Mouse (Mus musculus) gastrocnemius, postnatal 10 days (tissue): ENCODE results near the gene Asf1b. TPM values are rescaled to one million over a fixed set of nuclear protein-coding genes. Genes with fewer than 3 reads are reported as not detected.
"Not testable (repeated sequence)": the region's sequence is repeated elsewhere in the genome, so short reads cannot be mapped to it uniquely, and the experiment has no call there.

Source experiments
- DNase-seq: peaks from one replicate; pipeline ENCODE4 v3.0.0; 2021; ENCODE audit warnings: mixed read lengths
- total RNA-seq, 2 experiments: library from RNA; stranded (reverse); gene quantifications; 2 replicates each; pipeline ENCODE4 v1.2.3; 2021

The Asf1b gene
- total RNA-seq, 2 experiments from 2014 or later: 6.5 to 7.3 TPM

DNA sequence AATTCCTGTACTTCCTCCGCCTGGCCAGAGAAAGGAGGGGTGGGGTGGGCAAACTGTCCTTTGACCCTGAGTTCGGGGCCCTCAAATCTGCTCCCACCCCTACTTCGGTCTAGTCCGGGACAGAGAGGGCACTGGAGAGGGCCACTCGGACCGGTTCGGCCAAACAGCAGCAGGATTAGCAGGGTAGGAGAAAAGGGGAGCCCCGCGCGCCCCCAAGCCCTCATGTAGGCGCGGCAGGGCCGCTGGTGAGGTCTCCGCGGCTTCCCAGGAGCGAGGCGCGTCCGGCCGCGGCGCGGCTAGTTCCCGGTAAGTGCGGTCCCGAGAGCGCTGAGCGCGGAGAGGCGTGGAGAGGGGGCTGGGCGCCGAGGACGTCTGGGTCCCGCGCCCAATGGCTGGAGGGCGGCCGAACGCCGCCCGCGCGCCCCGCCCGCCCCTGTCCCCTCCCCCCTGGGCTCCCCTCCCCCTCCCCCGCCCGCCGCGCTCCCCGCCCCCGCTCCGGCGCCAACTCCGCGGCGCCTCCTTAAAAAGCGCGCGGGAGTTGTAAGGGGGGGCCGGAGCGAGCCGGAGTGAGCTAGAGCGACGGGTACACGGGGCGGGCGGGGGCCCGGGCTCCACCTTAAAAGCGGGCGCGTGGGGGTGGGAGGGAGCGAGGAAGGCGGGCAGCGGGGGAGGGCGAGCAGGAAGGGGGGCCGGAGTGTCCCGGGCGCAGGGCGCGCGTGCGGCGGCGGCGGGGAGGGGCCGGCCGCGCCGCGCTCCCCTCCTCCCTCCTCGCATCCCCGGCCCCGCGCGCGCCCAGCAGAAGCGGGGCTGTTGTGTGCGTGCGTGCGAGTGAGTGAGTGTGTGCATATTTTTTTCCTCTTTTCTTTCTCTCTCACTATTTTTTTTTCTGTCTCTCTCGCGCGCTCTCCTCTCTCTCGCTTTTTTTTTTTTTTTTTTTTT lies 41.5 kb downstream of the Asf1b start:
- DNase-seq: peak; percentile 87

DNA sequence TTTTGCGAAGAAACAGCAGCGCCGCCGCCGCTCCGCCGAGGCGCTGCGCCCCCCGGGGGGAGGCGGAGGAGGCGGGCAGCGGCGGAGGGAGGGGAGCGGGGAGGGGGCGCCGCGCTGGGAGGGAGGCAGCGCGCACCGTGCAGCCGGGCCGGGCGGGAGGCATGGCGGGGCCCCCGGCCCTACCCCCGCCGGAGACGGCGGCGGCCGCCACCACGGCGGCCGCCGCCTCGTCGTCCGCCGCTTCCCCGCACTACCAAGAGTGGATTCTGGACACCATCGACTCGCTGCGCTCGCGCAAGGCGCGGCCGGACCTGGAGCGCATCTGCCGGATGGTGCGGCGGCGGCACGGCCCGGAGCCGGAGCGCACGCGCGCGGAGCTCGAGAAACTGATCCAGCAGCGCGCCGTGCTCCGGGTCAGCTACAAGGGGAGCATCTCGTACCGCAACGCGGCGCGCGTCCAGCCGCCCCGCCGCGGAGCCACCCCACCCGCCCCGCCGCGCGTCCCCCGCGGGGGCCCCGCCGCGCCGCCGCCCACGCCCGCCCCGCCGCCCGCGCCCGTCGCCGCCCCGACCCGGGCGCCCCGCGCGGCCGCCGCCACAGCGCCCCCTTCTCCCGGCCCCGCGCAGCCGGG lies 42.3 kb downstream of the Asf1b start, which contains the start of gene Samd1:
Gene Samd1, plus strand, starts transcription at position 162 of the 631 bp plus-strand sequence.
- DNase-seq: peak; percentile 65

DNA sequence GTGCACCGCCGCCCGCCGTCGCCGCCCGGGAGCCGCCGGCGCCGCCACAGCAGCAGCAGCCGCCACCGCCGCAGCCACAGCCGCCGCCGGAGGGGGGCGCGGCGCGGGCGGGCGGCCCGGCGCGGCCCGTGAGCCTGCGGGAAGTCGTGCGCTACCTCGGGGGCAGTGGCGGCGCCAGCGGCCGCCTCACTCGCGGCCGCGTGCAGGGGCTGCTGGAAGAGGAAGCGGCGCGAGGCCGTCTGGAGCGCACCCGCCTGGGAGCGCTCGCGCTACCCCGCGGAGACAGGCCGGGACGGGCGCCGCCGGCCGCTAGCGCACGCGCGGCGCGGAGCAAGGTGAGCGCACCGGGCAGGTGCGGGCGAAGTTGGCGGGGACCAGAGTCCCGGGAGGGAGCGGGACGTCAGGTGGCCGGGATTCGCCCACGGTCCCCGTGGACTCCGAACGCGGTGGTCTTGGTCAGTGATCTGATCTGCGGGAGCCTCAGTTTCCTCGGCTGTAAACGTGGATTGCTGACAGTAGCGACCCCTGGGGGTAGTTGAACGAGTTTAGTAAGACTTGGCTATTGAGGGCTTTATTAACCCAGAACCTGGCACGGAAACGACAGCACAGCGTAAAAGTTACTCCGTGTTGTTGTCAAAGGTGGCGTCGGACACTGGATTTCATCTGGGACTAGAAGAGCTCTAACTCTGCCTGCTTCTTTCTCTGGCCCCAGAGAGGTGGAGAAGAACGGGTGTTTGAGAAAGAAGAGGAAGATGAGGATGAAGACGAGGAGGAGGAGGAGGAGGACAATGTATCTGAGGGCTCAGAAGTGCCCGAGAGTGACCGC lies 43.1 kb downstream of the Asf1b start:
- DNase-seq: peak; percentile 59

DNA sequence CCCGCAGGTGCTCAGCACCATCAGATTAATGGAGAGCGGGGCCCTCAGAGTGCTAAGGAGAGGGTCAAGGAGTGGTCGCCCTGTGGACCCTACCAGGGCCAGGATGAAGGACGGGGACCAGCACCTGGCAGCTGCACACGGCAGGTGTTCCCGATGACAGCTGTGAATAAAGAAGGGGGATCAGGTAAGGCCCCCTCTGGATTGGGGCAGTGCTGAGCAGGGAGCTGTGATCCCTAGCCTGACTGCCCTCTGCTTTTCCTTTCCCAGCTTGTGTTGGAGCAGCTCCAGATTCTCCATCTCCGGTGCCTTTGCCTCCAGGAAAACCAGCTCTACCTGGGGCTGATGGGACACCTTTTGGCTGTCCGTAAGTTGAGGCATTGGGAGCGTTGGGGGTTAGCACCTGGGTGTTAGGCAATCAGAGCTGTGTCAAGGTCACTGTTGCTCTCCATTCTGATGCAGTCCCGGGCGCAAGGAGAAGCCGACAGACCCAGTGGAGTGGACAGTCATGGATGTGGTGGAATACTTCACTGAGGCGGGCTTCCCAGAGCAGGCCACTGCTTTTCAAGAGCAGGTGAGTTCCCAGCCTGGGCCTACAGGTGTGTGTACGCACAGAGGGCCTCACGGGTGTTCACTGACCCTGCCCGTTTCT lies 43.9 kb downstream of the Asf1b start:
- DNase-seq: no peak

DNA sequence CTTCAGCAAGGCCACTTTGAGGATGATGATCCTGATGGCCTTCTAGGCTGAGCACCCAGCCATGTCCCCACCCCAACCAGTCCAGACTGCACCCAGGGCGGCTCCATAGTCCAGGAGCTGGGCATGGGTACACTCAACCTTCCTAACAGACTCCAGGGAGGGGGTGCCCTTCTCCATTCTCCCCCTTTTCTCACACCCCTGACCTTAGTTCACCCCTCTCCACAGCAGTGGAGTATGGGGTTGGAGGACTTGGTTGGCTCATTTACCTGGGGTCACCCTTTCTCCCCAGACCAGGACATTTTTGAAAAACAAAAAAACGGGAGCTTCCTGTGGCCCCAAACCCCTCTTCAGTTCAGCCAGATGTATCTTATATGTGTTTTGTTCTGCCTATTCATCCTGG lies 44.5 kb downstream of the Asf1b start:
- no peak for DNase-seq

DNA sequence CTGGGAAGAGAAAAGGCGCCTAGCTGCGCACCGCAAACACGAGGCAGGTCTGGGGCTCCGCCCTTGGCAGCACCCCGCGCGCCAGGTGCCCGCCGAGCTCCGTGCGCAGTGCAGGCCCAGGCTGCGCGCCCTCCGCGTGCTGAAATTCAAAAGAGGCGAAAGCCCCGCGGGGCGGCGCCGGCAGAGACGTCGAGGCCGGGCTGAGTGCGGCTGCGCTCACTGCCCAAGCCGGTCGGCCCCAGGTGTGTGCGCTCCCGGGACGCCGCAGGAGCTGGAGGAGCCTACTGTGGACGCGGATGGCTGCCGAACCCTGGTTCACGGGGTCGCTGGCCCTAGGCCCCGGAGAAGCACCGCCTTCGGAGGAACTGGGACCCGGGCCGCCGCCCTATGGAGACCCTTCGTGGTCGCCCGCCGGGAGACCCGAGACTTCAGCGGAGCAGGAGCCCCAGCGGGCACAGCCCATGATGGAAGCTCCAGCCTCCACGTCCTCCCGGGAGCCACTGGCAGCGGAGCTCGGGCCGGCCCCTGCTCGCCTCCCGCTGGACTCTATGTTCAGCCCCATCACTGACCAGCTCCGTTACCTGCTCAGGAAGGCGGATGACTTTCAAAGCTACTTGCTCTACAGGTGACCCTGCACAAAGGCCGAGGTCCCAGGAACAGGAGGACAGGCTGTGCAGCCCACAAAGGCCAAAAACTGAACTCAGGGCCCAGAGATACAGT lies 46.1 kb downstream of the Asf1b start, which contains the start of gene 1700067K01Rik:
Gene 1700067K01Rik, plus strand, starts transcription at position 222 of the 720 bp plus-strand sequence.
- peak; percentile 28 for DNase-seq

DNA sequence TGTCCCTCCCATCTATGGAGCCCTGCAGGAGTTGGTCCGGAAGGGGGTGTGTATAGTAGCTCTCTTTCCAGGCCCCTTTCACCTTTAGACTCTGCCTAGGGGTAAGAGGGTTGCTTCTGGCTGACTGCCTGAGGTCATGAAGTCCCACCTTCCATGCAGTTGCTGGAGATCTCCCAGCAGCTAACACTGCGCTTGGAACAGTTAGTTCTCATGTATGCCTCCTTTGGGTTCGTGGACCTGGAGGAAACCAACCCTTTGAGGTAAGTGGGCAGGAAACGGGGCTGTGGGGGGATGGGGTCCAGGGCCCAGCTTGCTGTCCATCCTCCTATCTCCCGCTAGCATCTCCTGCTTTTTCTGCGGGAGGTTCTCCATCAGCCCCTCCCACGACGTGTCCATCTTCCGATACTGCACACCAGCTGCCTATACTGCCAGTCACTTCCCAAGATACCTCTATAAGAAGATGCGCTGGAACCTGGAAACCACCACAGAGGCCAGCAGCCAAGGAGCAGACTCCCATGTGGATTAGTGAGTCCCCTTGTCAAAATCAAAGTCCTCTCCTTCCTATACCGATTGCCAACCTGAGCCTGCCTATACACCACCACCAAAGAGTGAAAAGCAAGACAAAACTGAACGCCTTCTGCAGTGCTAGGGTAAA lies 47.8 kb downstream of the Asf1b start:
- DNase-seq: no peak

DNA sequence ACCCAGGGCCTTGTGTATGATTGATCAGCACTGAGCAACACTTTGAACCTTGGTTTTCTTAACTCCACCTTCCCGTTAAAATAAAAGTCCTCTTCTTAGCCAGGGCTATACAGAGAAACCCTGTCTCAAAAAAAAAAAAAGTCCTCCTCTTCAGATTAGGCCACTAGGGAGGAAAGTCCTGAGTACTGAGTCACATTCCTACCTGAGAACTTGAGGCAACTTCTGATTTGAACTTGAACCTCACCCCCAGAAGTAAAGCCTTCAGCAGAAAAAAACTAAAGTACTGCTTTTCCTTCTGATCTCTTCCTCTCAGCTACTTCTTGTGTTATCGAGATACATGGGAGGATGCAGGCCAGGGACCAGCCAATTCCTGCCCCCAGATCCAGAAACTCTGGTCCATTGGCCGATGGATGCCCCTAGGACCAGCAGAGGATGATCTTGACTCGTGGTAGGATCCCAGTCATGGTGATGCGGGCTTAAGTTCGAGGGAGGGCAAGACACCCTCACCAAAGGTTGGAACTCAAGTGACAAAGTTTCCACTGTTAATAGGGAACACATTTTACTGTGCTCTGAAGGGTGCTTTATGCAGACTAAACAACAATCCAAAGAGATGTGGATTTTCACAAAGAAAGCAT lies 48.4 kb downstream of the Asf1b start:
- DNase-seq: no peak

DNA sequence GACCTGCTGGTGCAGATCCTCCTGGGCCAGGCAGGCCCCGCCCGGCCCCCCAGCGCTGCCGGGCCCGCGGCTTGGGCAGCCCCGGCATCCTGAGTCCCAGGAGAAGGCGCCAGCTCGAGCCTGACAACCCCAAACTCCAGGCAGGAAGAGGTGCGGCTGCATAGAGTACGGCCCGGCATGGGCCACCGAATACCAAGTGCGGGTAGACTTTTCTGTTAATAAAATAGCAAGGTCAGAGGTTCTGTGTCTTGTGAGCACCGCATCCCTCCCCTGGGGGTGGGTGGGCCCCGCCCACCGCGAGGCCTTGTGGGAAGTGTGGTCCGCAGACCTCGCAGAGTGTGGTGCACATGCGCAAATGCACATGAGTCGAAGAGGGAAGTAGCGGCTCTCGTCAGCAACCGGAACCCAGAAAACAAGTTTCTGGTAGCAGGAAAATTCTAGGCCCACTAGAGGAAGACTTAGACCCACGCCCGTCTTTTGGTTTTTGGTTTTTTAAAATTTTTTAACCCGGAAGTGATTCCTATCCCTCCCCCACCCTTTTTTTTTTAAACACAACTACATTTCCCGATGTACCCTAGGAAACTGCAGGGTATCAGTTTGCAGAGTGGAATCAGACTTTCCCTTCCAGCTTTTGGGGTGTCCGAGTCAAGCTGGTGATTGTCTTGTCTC lies 49.4 kb downstream of the Asf1b start:
- peak; percentile 93 for DNase-seq

DNA sequence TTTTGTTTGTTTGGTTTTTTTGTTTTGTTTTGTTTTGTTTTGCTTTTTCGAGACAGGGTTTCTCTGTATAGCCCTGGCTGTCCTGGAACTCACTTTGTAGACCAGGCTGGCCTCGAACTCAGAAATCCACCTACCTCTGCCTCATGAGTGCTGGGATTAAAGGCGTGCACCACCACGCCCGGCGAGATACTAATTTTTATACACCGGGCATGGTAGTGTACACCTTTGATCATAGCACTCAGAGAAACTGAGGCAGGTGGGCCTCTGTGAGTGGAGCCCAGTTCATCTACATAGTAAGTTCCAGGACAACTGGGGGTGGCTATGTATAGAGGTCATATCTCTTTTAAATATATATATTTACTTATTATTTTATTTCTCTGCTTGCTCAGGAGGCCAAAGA lies 50.2 kb downstream of the Asf1b start:
- not testable (repeated sequence) for DNase-seq

DNA sequence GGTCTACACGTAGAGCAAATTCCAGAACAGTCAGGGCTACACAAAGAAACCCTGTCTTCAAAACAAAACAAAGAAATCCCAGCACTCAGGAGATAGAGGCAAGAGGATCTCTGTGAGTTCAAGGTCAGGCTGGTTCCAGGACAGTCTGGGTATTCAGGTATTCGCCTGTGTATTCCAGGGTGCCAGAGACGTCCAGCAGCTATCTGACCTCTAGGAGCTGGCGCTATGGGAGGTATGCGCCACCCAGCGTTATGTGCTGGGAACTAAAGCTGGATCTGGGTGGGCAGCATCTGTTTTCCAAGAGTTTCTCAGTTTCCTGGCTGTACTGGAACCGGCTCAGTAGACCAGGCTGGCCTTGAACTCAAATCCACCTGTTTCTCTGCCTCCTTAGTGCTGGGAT lies 53.1 kb downstream of the Asf1b start:
- no peak for DNase-seq

DNA sequence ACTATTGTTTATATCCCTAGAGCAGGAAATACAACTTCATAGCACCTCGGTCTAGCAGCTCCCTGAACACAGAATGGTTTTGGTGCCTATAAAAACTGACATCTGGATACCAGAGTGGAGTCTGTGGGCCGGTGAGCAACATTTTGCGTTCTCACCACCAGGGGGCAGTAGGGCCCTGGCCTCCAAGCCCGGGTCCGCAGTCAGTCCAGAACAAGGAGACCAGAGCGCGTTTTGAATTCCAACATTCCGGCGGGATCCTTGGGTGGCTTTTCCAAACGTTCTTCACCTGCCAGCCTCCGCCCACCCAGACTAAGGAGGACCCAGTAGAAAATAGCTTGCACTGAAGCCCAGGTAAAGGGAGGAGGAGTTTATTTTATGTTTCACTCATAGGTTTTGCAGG lies 54.6 kb downstream of the Asf1b start:
- peak; percentile 91 for DNase-seq

DNA sequence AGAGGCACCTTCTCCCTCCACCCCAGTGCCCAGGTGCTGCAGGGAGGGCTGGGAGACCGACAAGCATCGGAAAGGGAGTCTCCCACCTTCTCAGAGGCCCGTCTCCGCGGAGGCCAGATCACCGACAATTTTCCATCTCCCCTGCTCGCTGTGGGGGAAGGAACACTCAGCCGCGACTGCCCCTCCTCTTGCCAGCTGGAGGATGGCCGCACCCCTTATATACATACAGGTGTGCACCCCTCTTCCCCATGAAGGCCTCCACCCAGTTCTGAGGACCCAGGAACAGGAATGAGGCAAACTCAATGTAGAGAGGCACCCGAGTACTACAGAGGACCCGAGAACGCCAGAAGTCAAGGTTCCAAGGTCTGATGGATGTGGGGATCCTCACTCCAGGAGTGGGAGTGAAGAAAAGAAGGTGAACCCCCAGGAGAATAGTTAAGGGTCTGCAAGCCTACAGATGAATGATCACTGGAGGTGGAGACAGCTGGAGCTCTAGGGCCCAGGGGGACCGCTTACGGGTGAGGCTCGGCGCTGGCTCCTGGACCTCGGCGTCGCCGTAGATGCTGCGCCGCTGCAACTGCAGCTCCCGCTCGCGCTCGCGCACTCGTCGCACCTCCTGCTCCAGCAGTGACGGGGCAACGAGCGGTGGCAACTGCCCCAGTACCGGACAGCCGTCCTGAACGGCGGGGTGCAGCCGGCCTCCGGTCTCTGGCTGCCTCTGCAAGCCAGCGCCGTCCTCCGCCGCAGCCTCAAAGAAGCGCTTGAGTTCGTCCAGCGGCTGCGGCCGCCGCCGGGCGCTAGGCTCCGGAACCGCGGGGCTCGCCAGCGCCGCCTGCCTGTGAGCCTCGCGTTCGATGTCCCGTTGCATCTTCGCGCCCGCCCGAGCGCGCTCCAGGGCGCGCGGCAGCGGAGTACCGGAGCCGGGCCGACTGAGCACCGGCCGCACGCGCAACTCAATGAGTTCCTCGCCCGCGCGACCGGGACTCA lies 55.6 kb downstream of the Asf1b start:
- peak; percentile 83 for DNase-seq

DNA sequence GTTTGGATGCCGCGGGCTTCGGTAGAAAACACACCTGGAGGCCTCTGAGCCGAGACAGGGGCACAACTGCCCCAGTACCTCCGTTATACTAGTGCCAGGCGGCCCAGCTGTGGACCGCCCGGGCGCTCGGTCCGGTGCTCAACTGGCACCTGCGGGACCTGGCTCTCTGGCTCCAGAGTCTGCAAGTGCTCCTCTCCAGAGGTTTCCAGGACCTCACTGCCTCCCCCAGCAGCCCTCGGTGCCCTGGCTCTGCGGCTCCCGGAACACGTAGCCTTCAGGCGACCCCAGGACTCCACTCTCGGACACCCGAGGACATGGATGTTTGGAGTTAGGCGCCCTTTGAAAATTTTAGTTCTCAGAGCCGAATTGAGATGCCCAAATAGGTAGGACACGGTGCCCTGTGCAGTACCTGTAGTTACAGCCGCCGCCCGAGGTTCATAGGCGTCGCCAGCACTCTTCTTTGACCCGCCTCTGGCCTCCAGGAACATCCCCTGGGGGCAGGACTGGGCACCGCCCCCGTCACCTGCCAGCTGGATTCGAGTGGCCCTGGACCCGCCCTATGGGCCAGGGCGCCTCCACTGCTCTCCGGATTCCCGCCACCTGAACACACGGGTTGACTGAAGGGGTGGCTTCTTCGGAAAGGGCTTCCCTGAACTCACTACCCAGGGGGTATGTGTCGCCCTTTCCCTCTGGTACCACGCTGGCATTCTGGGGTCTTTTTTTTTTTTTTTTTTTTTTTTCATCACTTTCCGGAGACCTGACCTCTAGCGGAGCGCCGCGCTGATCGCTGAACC lies 56.6 kb downstream of the Asf1b start, which contains the start of gene 2210011C24Rik:
Gene 2210011C24Rik, minus strand, starts transcription at position 467 of the 794 bp plus-strand sequence.
- no peak for DNase-seq

DNA sequence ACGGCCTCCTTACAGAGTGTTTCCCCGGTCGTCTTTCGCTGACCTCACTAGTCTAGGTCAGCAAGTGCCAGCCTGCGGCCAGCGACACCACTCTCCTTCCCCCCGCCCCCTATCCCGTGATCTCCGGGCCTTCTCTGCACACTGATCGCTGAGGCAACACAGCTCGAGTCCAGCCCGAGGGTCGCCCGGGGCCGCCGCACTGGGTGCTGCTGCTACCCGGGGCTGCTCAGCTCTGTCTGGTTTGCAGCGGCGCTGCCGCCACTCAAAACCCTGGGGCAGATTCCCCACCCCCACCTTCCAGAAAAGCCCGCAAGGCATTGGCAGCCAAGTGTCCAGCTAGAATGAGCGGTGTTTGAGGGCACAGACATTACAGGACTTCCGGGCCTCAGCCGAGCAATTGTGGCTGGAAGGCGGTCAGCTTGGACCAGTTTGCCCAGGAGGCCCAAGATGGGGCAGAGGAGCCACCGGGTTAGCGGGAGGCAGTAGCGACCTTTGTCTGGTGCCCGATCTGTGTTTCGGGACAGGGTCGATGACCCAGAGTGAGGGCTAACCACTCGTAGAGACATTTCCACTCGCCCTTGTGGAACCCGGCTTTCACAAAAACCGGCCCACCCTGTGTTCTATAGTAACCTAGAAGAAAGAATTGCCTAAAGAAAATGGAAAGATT lies 57.3 kb downstream of the Asf1b start:
- no peak for DNase-seq

DNA sequence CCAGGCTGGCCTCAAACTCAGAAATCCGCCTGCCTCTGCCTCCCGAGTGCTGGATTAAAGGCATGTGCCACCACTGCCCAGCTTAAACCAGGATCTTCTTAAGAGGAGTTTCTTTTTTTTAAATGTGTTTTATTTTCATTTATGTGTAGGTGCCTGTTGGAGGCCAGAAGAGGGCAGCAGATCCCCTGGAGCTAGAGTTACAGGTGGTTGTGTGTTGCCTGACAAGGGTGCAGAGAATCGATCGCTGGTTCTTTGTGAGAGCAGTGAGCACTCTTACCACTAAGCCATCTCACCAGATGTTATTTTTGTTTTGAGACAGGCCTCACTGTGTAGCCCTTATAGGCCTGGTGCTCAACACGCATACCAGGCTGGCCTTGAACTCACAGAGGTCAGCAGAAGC lies 60.5 kb downstream of the Asf1b start:
- DNase-seq: no peak

DNA sequence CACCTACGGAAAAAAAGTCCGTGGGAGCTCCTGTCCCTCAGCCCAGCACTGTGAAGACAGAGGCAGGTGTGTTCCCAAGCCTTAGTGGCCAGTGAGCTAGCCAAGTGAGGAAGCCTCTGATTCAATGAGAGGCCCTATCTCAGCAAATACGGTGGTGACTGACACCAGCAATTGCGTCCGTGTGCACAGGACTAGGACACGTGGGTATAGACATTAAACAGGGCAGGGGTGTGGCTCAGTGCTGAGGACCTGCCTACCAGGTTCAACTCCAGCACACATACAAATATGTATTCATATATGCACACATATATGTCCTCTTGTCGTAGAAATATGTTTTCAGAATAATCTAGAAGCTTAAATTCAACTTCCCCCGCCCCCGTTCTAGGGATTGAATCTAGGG lies 64.4 kb downstream of the Asf1b start:
- DNase-seq: no peak
